Mouse (Mus musculus): ENCODE measurements around the gene Cfap161.

Cfap161 gene

GRCm38 (mm10) chr7:83802007-83802406 lies 7.3 kb upstream of the Cfap161 start:
- no peak for DNase-seq (ENCODE audit: low spot score)

DNA sequence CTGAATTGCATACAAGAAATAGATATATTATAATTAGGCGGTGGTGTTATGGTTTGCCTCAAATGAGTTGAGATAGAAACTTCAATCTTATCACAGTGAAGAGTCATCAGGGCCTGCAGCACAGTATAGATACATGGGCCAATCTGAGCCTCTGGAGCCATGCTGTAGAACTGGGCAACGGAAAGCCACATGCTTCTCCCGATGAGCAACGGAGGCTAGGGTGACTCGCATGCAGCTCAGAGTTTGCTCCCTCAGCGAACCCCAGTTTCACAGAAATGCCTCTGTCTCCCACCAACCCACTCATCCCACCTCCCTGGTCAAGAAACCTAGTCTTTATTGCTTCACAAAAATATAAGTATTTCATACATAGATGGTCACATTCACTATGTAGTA lies 6.8 kb upstream of the Cfap161 start:
- no peak for DNase-seq (ENCODE audit: low spot score)

DNA sequence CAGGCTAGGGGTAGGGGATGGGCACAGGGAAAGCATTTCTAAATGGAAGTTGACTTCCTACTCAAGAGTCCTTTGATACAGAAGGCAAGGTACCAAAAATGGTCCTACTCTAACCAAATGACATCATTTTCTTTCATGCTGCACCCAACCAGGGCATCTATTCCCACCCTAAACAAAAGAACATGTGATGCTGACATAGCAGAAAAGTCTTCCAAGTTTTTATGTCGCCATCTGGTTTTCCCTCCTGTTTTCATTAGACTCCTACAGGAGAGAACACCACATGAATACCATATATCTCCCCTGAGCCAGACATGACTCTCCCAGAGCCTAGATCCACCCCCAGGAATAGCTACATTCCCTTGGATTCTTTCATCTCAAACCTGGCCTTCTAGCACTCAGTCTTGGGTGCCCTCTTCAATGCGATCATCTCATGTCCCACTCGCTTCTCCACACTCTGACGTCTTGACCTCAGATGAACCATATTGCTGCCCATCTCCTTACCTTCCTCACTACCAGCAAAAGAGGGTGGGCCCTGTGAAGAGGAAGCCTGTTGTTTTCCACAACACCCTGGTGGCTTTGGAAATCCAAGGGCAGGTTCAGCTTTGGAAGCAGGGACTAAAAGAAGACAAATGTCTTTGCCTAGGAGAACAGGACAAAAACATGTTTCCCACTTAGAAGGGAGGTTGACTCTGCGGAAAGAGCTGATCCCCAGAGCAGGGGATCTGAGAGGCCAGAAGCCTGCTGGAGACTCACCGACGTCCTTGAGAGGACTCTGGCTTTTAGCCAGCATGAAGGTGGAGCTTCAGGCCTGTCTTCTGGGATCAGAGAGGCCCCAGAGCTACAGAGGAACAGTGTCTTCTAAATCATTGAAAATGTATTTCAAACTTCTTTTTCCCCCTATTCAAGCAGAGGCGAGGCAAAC lies 6.1 kb upstream of the Cfap161 start:
- DNase-seq (ENCODE audit: low spot score), result no peak

DNA sequence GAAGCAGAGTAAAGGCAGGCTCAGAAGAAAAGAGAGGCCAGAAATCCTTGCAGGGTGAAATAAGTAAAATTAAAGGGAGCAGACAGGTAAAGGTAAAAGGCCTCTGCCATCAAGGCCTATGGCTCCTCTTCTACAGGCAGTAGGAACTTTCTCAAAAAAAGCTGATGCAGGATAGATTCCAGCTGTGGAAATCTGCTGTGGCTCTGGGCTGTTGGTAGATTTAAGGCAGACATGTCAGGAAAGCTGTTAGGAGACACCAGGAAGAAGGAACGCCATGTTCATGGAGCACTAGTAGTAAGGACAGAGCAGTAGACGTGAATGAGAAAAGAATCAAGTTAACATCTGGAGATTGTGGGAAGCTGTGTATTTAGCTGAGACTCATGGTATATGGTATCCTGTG lies 5.4 kb upstream of the Cfap161 start:
- DNase-seq (ENCODE audit: low spot score), result no peak

GRCm38 (mm10) chr7:83798004-83798403 lies 3.3 kb upstream of the Cfap161 start:
- no peak for DNase-seq (ENCODE audit: low spot score)

GRCm38 (mm10) chr7:83796177-83796576 lies 1.5 kb upstream of the Cfap161 start:
- no peak for DNase-seq (ENCODE audit: low spot score)

DNA sequence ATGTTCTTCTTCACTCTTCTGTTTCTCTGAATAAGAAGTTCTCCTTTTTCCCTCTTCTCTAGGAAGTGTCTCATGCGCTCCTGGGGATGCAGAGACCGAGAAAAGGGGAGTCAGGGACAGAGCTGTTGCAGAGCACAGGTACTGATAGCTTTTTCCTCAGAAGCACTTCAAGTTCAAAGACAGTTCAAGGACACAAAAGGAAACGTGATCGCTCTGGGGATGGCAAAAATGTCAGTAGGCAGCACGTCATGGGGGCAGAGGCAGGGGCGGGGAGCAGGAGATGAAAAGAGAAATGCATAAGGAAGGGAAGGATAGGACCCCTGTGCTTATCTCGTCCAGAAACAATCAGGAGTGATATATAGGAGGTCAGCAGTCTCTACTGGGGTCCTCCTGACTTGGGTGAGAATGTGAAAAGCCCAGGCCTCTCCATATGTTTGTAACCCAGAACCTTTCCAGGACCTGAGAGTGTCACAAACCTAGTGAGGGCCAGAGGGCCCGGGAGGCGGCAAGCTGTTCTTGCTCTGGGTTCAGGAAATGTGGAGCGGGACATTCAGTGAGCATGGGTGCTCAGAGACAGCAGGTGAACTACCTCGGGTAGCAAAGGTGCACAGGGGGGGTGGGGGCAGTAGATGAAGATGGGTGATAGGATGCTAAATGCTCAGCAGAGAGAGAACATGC lies 535 bp downstream of the Cfap161 start:
- no peak for DNase-seq (ENCODE audit: low spot score)

GRCm38 (mm10) chr7:83780881-83781280 lies 13.8 kb downstream of the Cfap161 start:
- DNase-seq (ENCODE audit: low spot score), result no peak

DNA sequence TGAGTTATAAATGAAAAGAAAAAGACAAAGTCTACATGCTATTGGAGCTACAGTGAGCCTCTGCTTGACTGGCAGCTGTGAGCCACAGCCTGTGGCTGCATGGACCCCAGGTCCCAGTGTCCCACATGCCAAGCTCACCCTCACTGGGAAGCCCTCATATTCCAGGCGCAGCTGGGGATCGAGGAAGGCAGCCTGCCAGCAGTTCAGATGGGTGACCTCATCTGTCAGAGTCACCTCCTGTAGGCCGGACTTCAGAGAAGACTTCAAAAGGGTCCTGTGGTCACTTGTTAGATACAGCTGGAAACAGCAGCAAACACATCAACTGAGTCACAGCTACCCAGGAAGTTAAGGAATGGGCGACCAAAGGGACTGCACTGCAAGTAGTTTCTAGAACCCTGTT lies 14.7 kb downstream of the Cfap161 start:
- no peak for DNase-seq (ENCODE audit: low spot score)

DNA sequence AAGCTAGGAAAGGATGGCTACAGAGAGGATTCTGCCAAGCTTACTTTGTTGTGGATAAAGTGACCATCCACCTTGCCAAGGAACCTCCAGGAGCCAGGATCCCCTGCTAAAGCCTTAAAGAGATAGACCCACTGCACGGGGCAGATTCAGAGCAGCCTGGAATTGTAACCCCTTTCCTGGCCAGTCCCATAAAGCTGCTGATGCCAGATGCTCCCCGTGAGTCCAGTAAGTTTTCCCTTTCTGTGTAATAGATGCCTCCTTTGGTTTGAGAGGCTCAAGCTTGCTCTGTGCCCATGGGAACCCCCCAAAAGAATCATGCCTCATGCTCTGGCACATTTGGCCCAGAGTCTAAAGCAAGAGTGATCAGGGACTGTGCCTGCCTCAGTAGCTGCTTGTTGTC lies 15.7 kb downstream of the Cfap161 start:
- DNase-seq (ENCODE audit: low spot score), result no peak

- no peak for DNase-seq (ENCODE audit: low spot score)
Measured at GRCm38 (mm10) chr7:83778516-83778915, 16.2 kb downstream of the Cfap161 start.

GRCm38 (mm10) chr7:83774721-83775120 lies 20.0 kb downstream of the Cfap161 start:
- peak; percentile 4 for DNase-seq (ENCODE audit: low spot score)

DNA sequence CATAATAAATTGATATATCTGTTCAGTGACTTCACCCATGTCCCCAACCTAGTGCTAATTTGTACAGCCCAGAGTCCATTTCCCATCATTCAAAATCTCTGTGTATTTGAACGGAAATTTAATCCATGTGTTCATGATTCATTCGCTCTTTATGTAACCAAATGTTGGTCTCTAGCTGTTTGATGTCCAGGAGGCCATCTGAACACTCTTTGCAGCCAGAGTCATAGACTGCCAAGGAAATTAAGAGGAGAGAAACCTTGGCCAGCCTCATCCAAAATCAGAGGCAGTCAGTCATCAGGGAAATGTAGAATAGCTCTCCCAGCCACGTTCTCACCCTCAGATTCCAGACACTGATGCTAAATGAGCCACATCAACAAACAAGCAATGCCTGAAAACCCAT lies 31.0 kb downstream of the Cfap161 start:
- no peak for DNase-seq (ENCODE audit: low spot score)

DNA sequence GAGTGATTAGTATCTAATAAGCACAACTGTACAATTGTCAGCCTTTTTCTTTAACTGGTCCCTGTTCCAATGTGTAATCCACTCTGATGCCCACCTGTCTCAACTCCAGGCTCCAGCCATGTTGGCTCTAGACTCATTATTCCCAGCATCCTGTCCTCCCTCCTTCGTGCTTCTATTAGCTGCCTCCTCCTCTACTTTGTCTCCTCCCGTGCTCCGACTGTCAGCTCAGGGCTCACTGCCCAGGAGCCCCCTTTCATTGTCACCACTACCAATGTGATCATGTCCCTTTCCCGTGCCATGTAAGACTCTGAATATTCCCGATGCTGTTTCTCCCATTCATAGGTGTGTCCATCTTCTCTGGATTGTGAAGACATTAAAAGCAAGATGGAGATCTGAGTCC lies 32.3 kb downstream of the Cfap161 start:
- no peak for DNase-seq (ENCODE audit: low spot score)

- DNase-seq (ENCODE audit: low spot score), result no peak
Measured at GRCm38 (mm10) chr7:83751055-83751454, 43.6 kb downstream of the Cfap161 start.

DNA sequence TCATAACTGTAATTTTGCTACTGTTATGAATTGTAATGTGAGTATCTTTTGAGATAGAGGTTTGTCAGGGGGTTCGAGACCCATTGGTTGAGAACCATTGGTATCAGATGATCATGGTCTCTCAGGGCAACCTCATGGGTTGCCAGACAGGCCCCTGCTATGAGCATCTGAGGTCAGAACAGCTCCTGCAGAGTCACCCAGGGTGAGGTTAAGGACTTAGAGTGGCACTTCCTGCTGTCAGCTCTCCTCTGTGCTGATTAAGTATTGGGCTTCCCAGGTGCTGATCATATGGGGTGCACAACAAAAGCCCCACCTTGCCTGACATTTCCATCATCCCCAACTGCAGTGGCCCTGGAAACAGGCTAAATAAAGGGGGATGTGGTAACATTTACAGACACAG lies 46.3 kb downstream of the Cfap161 start:
- DNase-seq (ENCODE audit: low spot score), result no peak

DNA sequence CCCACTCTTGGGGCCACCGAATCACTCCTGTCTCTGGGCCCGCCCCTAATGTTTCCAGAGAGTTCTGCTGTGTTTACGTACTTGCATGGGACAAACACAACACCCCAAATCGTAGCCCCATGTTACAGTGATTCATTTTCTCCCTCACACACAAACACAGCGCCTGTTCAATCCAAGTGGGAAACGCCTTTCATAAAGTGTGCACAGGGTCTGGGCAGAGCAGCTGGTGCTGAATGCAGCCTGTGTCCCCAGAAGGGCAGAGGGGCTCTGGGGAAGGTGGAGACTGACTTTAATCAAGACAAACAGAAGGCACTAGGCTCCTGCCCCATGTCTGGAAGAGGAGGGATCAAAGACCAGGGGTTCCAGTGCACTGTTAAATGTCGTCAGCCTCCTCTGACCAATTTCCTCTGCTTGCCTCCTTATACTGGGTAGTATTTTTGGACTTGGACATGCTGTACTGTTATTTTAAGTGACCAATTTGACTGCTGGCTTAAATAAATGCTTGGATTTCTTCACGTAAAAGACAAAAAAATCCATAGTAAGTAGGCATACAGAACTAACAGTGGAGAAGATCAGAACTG lies 48.5 kb downstream of the Cfap161 start:
- no peak for DNase-seq (ENCODE audit: low spot score)

DNA sequence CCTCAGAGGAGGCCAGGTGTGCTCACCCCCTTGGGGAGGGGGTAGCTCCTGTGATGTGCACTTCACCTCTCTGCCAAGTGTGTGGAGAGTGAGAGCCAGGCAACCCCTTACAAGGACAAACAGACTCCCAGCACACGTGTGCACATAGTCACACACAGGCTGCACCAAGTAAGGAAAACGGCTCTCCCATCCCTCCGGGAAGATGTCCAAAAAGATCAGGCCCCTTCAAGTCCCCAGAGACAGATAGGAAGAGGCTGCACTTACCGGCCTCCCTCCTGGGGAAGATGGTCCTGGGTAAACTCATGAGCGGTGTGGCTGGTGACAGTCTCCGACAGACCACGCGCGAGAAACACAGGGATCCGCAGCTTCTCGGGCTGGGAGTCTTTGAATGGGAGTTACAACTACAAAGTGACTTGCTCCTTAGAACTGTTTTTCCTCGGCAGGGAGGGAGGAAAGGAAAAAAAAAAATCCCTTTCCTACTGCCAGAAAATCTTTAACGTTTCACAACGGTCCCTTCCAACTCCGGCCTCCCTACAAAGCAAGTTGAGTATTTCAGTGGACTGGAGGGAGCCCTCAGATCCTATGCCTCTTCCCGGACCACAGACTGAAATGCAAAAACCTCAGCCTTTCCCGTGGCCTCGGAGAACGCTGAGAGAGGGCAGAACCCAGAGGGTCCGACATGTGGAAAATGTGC lies 49.1 kb downstream of the Cfap161 start, which contains the start of gene Il16:
Gene Il16, minus strand, starts transcription at position 314 of the 694 bp plus-strand sequence.
- DNase-seq (ENCODE audit: low spot score), result no peak

GRCm38 (mm10) chr7:83745065-83745412 lies 49.6 kb downstream of the Cfap161 start:
- DNase-seq (ENCODE audit: low spot score), result no peak

DNA sequence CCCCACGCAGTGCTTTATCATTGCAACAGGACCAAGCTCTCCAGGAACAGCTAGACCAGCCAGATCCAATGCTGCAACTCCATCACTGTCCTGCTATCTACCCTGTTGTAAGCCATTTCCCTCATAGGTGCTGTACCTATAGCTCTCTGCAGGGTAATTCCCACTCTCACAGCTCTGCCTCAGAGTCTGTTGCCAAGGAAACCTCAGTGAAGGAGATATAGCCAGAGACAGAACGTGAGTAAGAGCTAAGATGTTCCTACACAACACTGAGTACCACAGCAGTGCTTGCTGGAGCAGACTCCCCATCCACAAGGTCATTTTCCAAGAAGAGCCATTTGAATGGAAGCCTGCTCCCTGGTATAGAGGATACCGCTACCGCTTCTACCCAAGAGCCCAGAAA lies 50.4 kb downstream of the Cfap161 start:
- DNase-seq (ENCODE audit: low spot score), result no peak

- DNase-seq (ENCODE audit: low spot score), result no peak
Measured at GRCm38 (mm10) chr7:83742690-83743089, 52.0 kb downstream of the Cfap161 start.

- no peak for DNase-seq (ENCODE audit: low spot score)
Measured at GRCm38 (mm10) chr7:83742026-83742425, 52.7 kb downstream of the Cfap161 start.

All from T-cell, adult 2 months (primary cell).